Comparison of ENCODE assay signal across 13 mouse cellular contexts in genomic region chr19:46978920-46979780, GRCm38 (mm10). TPM values are rescaled to one million over a fixed set of nuclear protein-coding genes. Genes with fewer than 3 reads are reported as not detected.
A peak's percentile ranks its signal among the peaks of the same experiment; 100 is the strongest.
DNase-seq lines count a peak whose midpoint lies in the region; ATAC-seq and TF ChIP-seq lines count a peak whose summit lies in the region.
"Had no signal": no experiment of that assay in that cellular context is flagged by ENCODE, and none has a peak within 500 bp of the region (broad histone marks: within the 10 kb centered on the region; RNA-seq: fewer than 3 reads in every experiment).

No protein-coding gene starts in this region.

- H3K4me2 ChIP-seq in liver, embryonic 14.5 days (ENCODE audit: low read depth), result no peak overlapping the region
- H3K4me2 ChIP-seq in forebrain, embryonic 13.5 days, result no peak overlapping the region
- H3K4me2 ChIP-seq in forebrain, embryonic 12.5 days, result no peak overlapping the region
- H3K4me2 ChIP-seq: hindbrain, embryonic 15.5 days; neural tube, embryonic 12.5 days had no signal

- WGBS in heart, embryonic 10.5 days, result 76% methylated on average over 17 of the region's 17 CpGs
- 50% methylated on average over 17 of the region's 17 CpGs for WGBS in liver, embryonic 14.5 days (ENCODE audit: insufficient replicate concordance)
- WGBS in forebrain, embryonic 13.5 days, result 86% methylated on average over 17 of the region's 17 CpGs
- 88% methylated on average over 17 of the region's 17 CpGs for WGBS in forebrain, embryonic 12.5 days

- no peaks in the 10 kb centered on the region for H3K36me3 ChIP-seq in heart, embryonic 10.5 days
- H3K36me3 ChIP-seq in liver, embryonic 14.5 days (replicated peaks; ENCODE audit: control insufficient read depth, insufficient read depth, low read depth), result no peaks in the 10 kb centered on the region
- no peaks in the 10 kb centered on the region for H3K36me3 ChIP-seq in forebrain, embryonic 13.5 days (ENCODE audit: poor library complexity, severe bottlenecking)
- no peaks in the 10 kb centered on the region for H3K36me3 ChIP-seq in forebrain, embryonic 12.5 days (replicated peaks)
- H3K36me3 ChIP-seq: hindbrain, embryonic 15.5 days; neural tube, embryonic 12.5 days had no signal

- no peak for ATAC-seq in liver, embryonic 14.5 days (ENCODE audit: insufficient read depth)
- no peak for ATAC-seq in forebrain, embryonic 13.5 days
- ATAC-seq in forebrain, embryonic 12.5 days (ENCODE audit: low FRiP score), result no peak
- ATAC-seq: activated CD4-positive, CD25-positive, alpha-beta regulatory T cell, adult 4 months had no signal

- H3K27me3 ChIP-seq in heart, embryonic 10.5 days (ENCODE audit: insufficient read depth, poor library complexity, severe bottlenecking), result no peaks in the 10 kb centered on the region
- no peaks in the 10 kb centered on the region for H3K27me3 ChIP-seq in liver, embryonic 14.5 days (ENCODE audit: control insufficient read depth, insufficient read depth, low read length)
- H3K27me3 ChIP-seq in forebrain, embryonic 13.5 days, result no peaks in the 10 kb centered on the region
- H3K27me3 ChIP-seq in forebrain, embryonic 12.5 days, result no peaks in the 10 kb centered on the region
- H3K27me3 ChIP-seq: hindbrain, embryonic 15.5 days; neural tube, embryonic 12.5 days had no signal

- peaks cover 24% of the 10 kb centered on the region for H3K4me1 ChIP-seq in heart, embryonic 10.5 days
- peaks cover 14 to 31% of the 10 kb centered on the region in 2 experiments for H3K4me1 ChIP-seq in liver, embryonic 14.5 days (replicated peaks; ENCODE audit: control insufficient read depth in 2 of 2, insufficient read depth in 2 of 2, low read length in 1 of 2)
- H3K4me1 ChIP-seq in forebrain, embryonic 13.5 days, result no peaks in the 10 kb centered on the region
- H3K4me1 ChIP-seq in forebrain, embryonic 12.5 days, result peaks cover 10% of the 10 kb centered on the region; the same call in 1 of the 2 replicates
- H3K4me1 ChIP-seq: hindbrain, embryonic 15.5 days; neural tube, embryonic 12.5 days had no signal

- peak; percentile 95 for DNase-seq in heart, adult 11 months
- DNase-seq in heart, embryonic 10.5 days (ENCODE audit: low spot score), result no peak
- peak; percentile 78 for DNase-seq in 3134 (ENCODE audit: extremely low read depth, insufficient read length, low spot score)
- peak; percentile 66 to 79 for DNase-seq in adrenal gland, postnatal 36 days
- DNase-seq in liver, embryonic 14.5 days (ENCODE audit: low read depth in 3 of 3, low spot score in 3 of 3), result no peak
- no peak for DNase-seq in left cerebral cortex, postnatal 4 days
- DNase-seq: B cell, adult 2 months; lung, postnatal 36 days had no signal

- peak; percentile 33; the same call in 1 of the 2 replicates for TF ChIP-seq CTCF in liver, embryonic 14.5 days (IDR thresholded peaks at IDR 0.05; ENCODE audit: low read depth)

- no peak overlapping the region for H3K9ac ChIP-seq in liver, embryonic 14.5 days (replicated peaks)
- no peak overlapping the region for H3K9ac ChIP-seq in forebrain, embryonic 13.5 days
- no peak overlapping the region for H3K9ac ChIP-seq in forebrain, embryonic 12.5 days
- H3K9ac ChIP-seq: hindbrain, embryonic 15.5 days; neural tube, embryonic 12.5 days had no signal

- no peak for TF ChIP-seq EP300 in liver, embryonic 14.5 days (IDR thresholded peaks at IDR 0.05; ENCODE audit: low read depth)

- no peak overlapping the region for H3K27ac ChIP-seq in heart, embryonic 10.5 days
- no peak overlapping the region for H3K27ac ChIP-seq in liver, embryonic 14.5 days
- no peak overlapping the region for H3K27ac ChIP-seq in forebrain, embryonic 13.5 days
- H3K27ac ChIP-seq in forebrain, embryonic 12.5 days, result no peak overlapping the region
- H3K27ac ChIP-seq: hindbrain, embryonic 15.5 days; neural tube, embryonic 12.5 days had no signal

- no peaks in the 10 kb centered on the region for H3K9me3 ChIP-seq in heart, embryonic 10.5 days
- H3K9me3 ChIP-seq in liver, embryonic 14.5 days (ENCODE audit: control insufficient read depth, low read length), result no peaks in the 10 kb centered on the region
- no peaks in the 10 kb centered on the region for H3K9me3 ChIP-seq in forebrain, embryonic 13.5 days (replicated peaks)
- no peaks in the 10 kb centered on the region for H3K9me3 ChIP-seq in forebrain, embryonic 12.5 days
- H3K9me3 ChIP-seq: hindbrain, embryonic 15.5 days; neural tube, embryonic 12.5 days had no signal

- H3K4me3 ChIP-seq in heart, embryonic 10.5 days, result no peak overlapping the region
- H3K4me3 ChIP-seq in liver, embryonic 14.5 days (ENCODE audit: insufficient read depth in 1 of 2, low read depth in 2 of 2, low read length in 2 of 2), result no peak overlapping the region
- H3K4me3 ChIP-seq in forebrain, embryonic 13.5 days, result no peak overlapping the region
- H3K4me3 ChIP-seq in forebrain, embryonic 12.5 days (replicated peaks), result no peak overlapping the region
- H3K4me3 ChIP-seq: hindbrain, embryonic 15.5 days; neural tube, embryonic 12.5 days had no signal

- intact Hi-C loops in left cerebral cortex, postnatal 4 days (cut with DNase I), result no loop called here

RNA-seq across cellular contexts. Expression of gene Ina, which starts 35.3 kb away (rescaled TPM):
- 0.15 and 0.60 TPM in 2 replicates for polyA plus RNA-seq in heart, embryonic 10.5 days (2016; fragmentation: Nextera tagmentation; extraction: Ambion mirVana)
- total RNA-seq in adrenal gland, postnatal 36 days (2021), result 1 to 10 TPM; 4.0 to 5.9 TPM
- 0.02 and 0.36 TPM in 2 replicates for polyA plus RNA-seq in liver, embryonic 14.5 days (2012; rRNA removed)
- polyA plus RNA-seq in liver, embryonic 14.5 days (2014; fragmentation: Nextera tagmentation; extraction: Ambion mirVana), result 0.09 TPM in 1 of 2 replicates, not detected in the other
- 206 and 221 TPM in 2 replicates for polyA plus RNA-seq in forebrain, embryonic 13.5 days (2015; fragmentation: Nextera tagmentation; extraction: Ambion mirVana)
- 100 to 1,000 TPM; 246 to 250 TPM for total RNA-seq in left cerebral cortex, postnatal 4 days (2021)
- polyA plus RNA-seq in forebrain, embryonic 12.5 days (2016; fragmentation: Nextera tagmentation; extraction: Ambion mirVana), result 204 and 215 TPM in 2 replicates
- polyA plus RNA-seq: activated CD4-positive, CD25-positive, alpha-beta regulatory T cell, adult 4 months had no signal

RNA-seq across cellular contexts. Expression of gene Nt5c2, which starts 35.8 kb away (rescaled TPM):
- polyA plus RNA-seq in heart, embryonic 10.5 days (2016; fragmentation: Nextera tagmentation; extraction: Ambion mirVana), result 71.8 and 86.3 TPM in 2 replicates
- 10 to 100 TPM; 63.2 to 65.2 TPM for total RNA-seq in adrenal gland, postnatal 36 days (2021)
- 10.7 and 14.9 TPM in 2 replicates for polyA plus RNA-seq in liver, embryonic 14.5 days (2012; rRNA removed)
- 45.0 and 52.3 TPM in 2 replicates for polyA plus RNA-seq in liver, embryonic 14.5 days (2014; fragmentation: Nextera tagmentation; extraction: Ambion mirVana)
- polyA plus RNA-seq in forebrain, embryonic 13.5 days (2015; fragmentation: Nextera tagmentation; extraction: Ambion mirVana), result 68.8 and 83.9 TPM in 2 replicates
- 10 to 100 TPM; 84.0 to 93.6 TPM for total RNA-seq in left cerebral cortex, postnatal 4 days (2021)
- polyA plus RNA-seq in forebrain, embryonic 12.5 days (2016; fragmentation: Nextera tagmentation; extraction: Ambion mirVana), result 74.0 and 76.0 TPM in 2 replicates

Comparison
In these comparisons a context has a peak if more than half of its experiments do, and no peak if none do; other contexts are left out.
1. DNase-seq: peak in heart, adult 11 months (single experiment), 3134 (single experiment) and adrenal gland, postnatal 36 days (2 of 2); none in heart, embryonic 10.5 days (single experiment), liver, embryonic 14.5 days (0 of 3) and left cerebral cortex, postnatal 4 days (single experiment).
2. RNA of gene Ina, which starts 35.3 kb away (polyA plus RNA-seq): 206 to 221 TPM in forebrain, embryonic 13.5 days and 204 to 215 TPM in forebrain, embryonic 12.5 days; 0.15 to 0.60 TPM in heart, embryonic 10.5 days and 0.02 to 0.36 TPM in liver, embryonic 14.5 days; every median in the first group is over 100 times any median in the second.